ENCODE assay signal across 30 mouse cellular contexts in genomic region chr4:125385811-125386210, GRCm38 (mm10).
"Had no signal": no experiment of that assay in that cellular context is flagged by ENCODE, and none has a peak within 500 bp of the region (broad histone marks: within the 10 kb centered on the region; RNA-seq: fewer than 3 reads in every experiment).

No protein-coding gene starts in this region.

- H3K4me3 ChIP-seq: heart, embryonic 10.5 days; heart, embryonic 12.5 days; heart, embryonic 13.5 days; heart, embryonic 15.5 days; hindbrain, embryonic 10.5 days; hindbrain, embryonic 12.5 days; hindbrain, embryonic 13.5 days; hindbrain, embryonic 15.5 days; intestine, embryonic 15.5 days; kidney, embryonic 15.5 days; layer of hippocampus, adult 2 months had no signal

- H3K4me1 ChIP-seq: heart, embryonic 10.5 days; heart, embryonic 12.5 days; heart, embryonic 13.5 days; heart, embryonic 15.5 days; hindbrain, embryonic 12.5 days; hindbrain, embryonic 15.5 days; intestine, embryonic 15.5 days; kidney, embryonic 15.5 days had no signal

- H3K27ac ChIP-seq: heart, embryonic 10.5 days; heart, embryonic 13.5 days; heart, embryonic 15.5 days; hindbrain, embryonic 10.5 days; hindbrain, embryonic 12.5 days; hindbrain, embryonic 13.5 days; hindbrain, embryonic 14.5 days; hindbrain, embryonic 15.5 days; hindbrain, postnatal 0 days; intestine, embryonic 15.5 days; kidney, embryonic 15.5 days; kidney, postnatal 0 days; layer of hippocampus, adult 2 months had no signal

- H3K27me3 ChIP-seq: heart, embryonic 15.5 days; hindbrain, embryonic 12.5 days; intestine, embryonic 15.5 days had no signal

- H3K9ac ChIP-seq: heart, embryonic 12.5 days; heart, embryonic 13.5 days; heart, embryonic 15.5 days; hindbrain, embryonic 12.5 days; hindbrain, embryonic 13.5 days; hindbrain, embryonic 14.5 days; hindbrain, embryonic 15.5 days; intestine, embryonic 15.5 days; kidney, embryonic 15.5 days had no signal

- DNase-seq: heart, postnatal 10 days; heart, postnatal 14 days; heart, postnatal 36 days; heart, postnatal 4 days; kidney, adult 11 months; kidney, adult 18-20 months; kidney, adult 2 months; kidney, adult 8-10 months; kidney, adult 9 months; kidney, postnatal 10 days; kidney, postnatal 14 days; kidney, postnatal 25 days; kidney, postnatal 36 days; kidney, postnatal 4 days; layer of hippocampus, adult 9-11 months; layer of hippocampus, postnatal 36 days had no signal

- H3K36me3 ChIP-seq: heart, embryonic 10.5 days; heart, embryonic 12.5 days; heart, embryonic 13.5 days; heart, embryonic 15.5 days; hindbrain, embryonic 10.5 days; hindbrain, embryonic 12.5 days; hindbrain, embryonic 13.5 days; hindbrain, embryonic 15.5 days; intestine, embryonic 15.5 days; kidney, embryonic 15.5 days had no signal
